Mouse (Mus musculus) liver, embryonic 14.5 days (tissue): ENCODE measurements at regions not wholly inside any gene's neighbourhood (a gene's known extent, or its start where the extent isn't known, plus 50 kb on each side); places are given as distances from the start of the nearest gene placed in this dataset.

Experiments
- CTCF ChIP-seq: IDR thresholded peaks from 2 replicates; pipeline ENCODE4 v1.5.1; 2016; ENCODE audit warnings: antibody characterized with exemption, low read depth, control low read depth
- EP300 ChIP-seq: IDR thresholded peaks from 2 replicates; pipeline ENCODE4 v1.6.1; 2016; ENCODE audit warnings: antibody characterized with exemption, low read depth

DNA sequence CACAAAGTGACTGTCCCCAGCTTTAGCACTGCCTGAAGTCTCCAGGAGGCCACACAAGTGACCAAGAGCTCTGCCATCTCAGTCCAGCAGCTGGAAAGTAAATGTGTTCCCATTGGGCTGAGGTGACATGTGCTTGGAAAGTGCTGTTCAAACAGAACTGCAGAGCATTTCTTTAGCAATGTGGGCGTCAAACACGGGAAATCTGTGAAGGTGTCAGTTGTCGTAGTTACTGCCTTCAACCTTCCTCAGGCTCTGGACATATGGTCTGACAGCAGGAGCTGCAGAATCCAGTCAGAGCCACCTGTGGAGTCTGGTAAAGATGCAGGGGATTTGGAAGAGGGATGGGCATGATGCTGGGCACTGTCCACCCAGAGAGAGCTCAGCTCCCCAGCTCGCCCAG, 158.0 kb downstream of the Matn1 start:
- TF ChIP-seq EP300 (no peak), CTCF (no peak)
